Mouse (Mus musculus): ENCODE measurements at regions not wholly inside any gene's neighbourhood (a gene's known extent, or its start where the extent isn't known, plus 50 kb on each side); places are given as distances from the start of the nearest gene placed in this dataset.

- H3K4me3 ChIP-seq = no peak overlapping the region
- H3K9me3 ChIP-seq = no peaks in the 10 kb centered on the region
- no peaks in the 10 kb centered on the region for H3K4me1 ChIP-seq
- H3K4me2 ChIP-seq (replicated peaks) = no peak overlapping the region
- ATAC-seq (ENCODE audit: low FRiP score, low read depth) = no peak
- no peak overlapping the region for H3K9ac ChIP-seq
- H3K36me3 ChIP-seq = no peaks in the 10 kb centered on the region
- no peaks in the 10 kb centered on the region for H3K27me3 ChIP-seq
- H3K27ac ChIP-seq = no peak overlapping the region
- 68% methylated on average over 3 of the region's 3 CpGs for WGBS
Measured at GRCm38 (mm10) chr1:78876156-78876555, 59.6 kb downstream of the Kcne4 start.

- 81% methylated on average over 2 of the region's 2 CpGs for WGBS
- Histone ChIP-seq H3K4me1 (no peaks in the 10 kb centered on the region), H3K36me3 (no peaks in the 10 kb centered on the region), H3K27me3 (no peaks in the 10 kb centered on the region), H3K27ac (no peak overlapping the region), H3K4me2 (replicated peaks) (no peak overlapping the region), H3K9me3 (no peaks in the 10 kb centered on the region), H3K9ac (no peak overlapping the region), H3K4me3 (no peak overlapping the region)
- no peak for ATAC-seq (ENCODE audit: low FRiP score, low read depth)
Measured at GRCm38 (mm10) chr1:78879246-78879645, 62.7 kb downstream of the Kcne4 start.

GRCm38 (mm10) chr1:78882455-78882854 is 65.9 kb downstream of the Kcne4 start:
- Histone ChIP-seq H3K36me3 (no peaks in the 10 kb centered on the region), H3K27ac (no peak overlapping the region), H3K9ac (no peak overlapping the region), H3K4me2 (replicated peaks) (no peak overlapping the region), H3K4me1 (no peaks in the 10 kb centered on the region), H3K9me3 (no peaks in the 10 kb centered on the region), H3K27me3 (no peaks in the 10 kb centered on the region), H3K4me3 (no peak overlapping the region)
- no peak for ATAC-seq (ENCODE audit: low FRiP score, low read depth)
- WGBS = 79% methylated on average over 3 of the region's 3 CpGs

GRCm38 (mm10) chr1:78889241-78889640 is 72.7 kb downstream of the Kcne4 start:
- no peak overlapping the region for H3K9ac ChIP-seq
- H3K4me2 ChIP-seq (replicated peaks) = no peak overlapping the region
- no peak for ATAC-seq (ENCODE audit: low FRiP score, low read depth)
- no peaks in the 10 kb centered on the region for H3K4me1 ChIP-seq
- no peak overlapping the region for H3K4me3 ChIP-seq
- H3K27me3 ChIP-seq = no peaks in the 10 kb centered on the region
- H3K9me3 ChIP-seq = no peaks in the 10 kb centered on the region
- no peaks in the 10 kb centered on the region for H3K36me3 ChIP-seq
- H3K27ac ChIP-seq = no peak overlapping the region
- WGBS = 75% methylated on average over 9 of the region's 9 CpGs

GRCm38 (mm10) chr1:78891344-78891743 is 74.8 kb downstream of the Kcne4 start:
- Histone ChIP-seq H3K27me3 (no peaks in the 10 kb centered on the region), H3K27ac (no peak overlapping the region), H3K9me3 (no peaks in the 10 kb centered on the region), H3K4me2 (replicated peaks) (no peak overlapping the region), H3K4me1 (no peaks in the 10 kb centered on the region), H3K4me3 (no peak overlapping the region), H3K36me3 (no peaks in the 10 kb centered on the region), H3K9ac (no peak overlapping the region)
- ATAC-seq (ENCODE audit: low FRiP score, low read depth) = no peak
- WGBS = 77% methylated on average over 3 of the region's 3 CpGs

- Histone ChIP-seq H3K4me3 (no peak overlapping the region), H3K27me3 (no peaks in the 10 kb centered on the region), H3K4me1 (no peaks in the 10 kb centered on the region), H3K4me2 (replicated peaks) (no peak overlapping the region), H3K36me3 (no peaks in the 10 kb centered on the region), H3K9ac (no peak overlapping the region), H3K9me3 (no peaks in the 10 kb centered on the region), H3K27ac (no peak overlapping the region)
- ATAC-seq (ENCODE audit: low FRiP score, low read depth) = no peak
- 74% methylated on average over 4 of the region's 4 CpGs for WGBS
Measured at GRCm38 (mm10) chr1:78894301-78894700, 77.7 kb downstream of the Kcne4 start.

GRCm38 (mm10) chr1:78895112-78895511 is 78.6 kb downstream of the Kcne4 start:
- Histone ChIP-seq H3K4me1 (no peaks in the 10 kb centered on the region), H3K4me2 (replicated peaks) (no peak overlapping the region), H3K27me3 (no peaks in the 10 kb centered on the region), H3K9me3 (no peaks in the 10 kb centered on the region), H3K4me3 (no peak overlapping the region), H3K36me3 (no peaks in the 10 kb centered on the region), H3K9ac (no peak overlapping the region), H3K27ac (no peak overlapping the region)
- 84% methylated on average over 2 of the region's 2 CpGs for WGBS
- ATAC-seq (ENCODE audit: low FRiP score, low read depth) = no peak

- Histone ChIP-seq H3K27ac (no peak overlapping the region), H3K4me3 (no peak overlapping the region), H3K4me1 (peaks cover 4% of the 10 kb centered on the region), H3K27me3 (no peaks in the 10 kb centered on the region), H3K9me3 (no peaks in the 10 kb centered on the region), H3K36me3 (no peaks in the 10 kb centered on the region), H3K4me2 (replicated peaks) (no peak overlapping the region), H3K9ac (no peak overlapping the region)
- 64% methylated on average over 1 of the region's 1 CpGs for WGBS
- no peak for ATAC-seq (ENCODE audit: low FRiP score, low read depth)
Measured at GRCm38 (mm10) chr1:78907591-78907990, 91.0 kb downstream of the Kcne4 start.

GRCm38 (mm10) chr1:78907991-78908390 is 91.4 kb downstream of the Kcne4 start:
- no peak overlapping the region for H3K27ac ChIP-seq
- ATAC-seq (ENCODE audit: low FRiP score, low read depth) = peak; percentile 61; the same call in 1 of the 2 replicates
- no peaks in the 10 kb centered on the region for H3K27me3 ChIP-seq
- WGBS = 47% methylated on average over 5 of the region's 5 CpGs
- peaks cover 4% of the 10 kb centered on the region for H3K4me1 ChIP-seq
- H3K9me3 ChIP-seq = no peaks in the 10 kb centered on the region
- H3K4me2 ChIP-seq (replicated peaks) = no peak overlapping the region
- no peak overlapping the region for H3K4me3 ChIP-seq
- no peaks in the 10 kb centered on the region for H3K36me3 ChIP-seq
- H3K9ac ChIP-seq = no peak overlapping the region

GRCm38 (mm10) chr1:78913791-78914190 is 97.2 kb downstream of the Kcne4 start:
- no peaks in the 10 kb centered on the region for H3K27me3 ChIP-seq
- no peak overlapping the region for H3K27ac ChIP-seq
- no peaks in the 10 kb centered on the region for H3K36me3 ChIP-seq
- H3K4me3 ChIP-seq = no peak overlapping the region
- H3K9me3 ChIP-seq = no peaks in the 10 kb centered on the region
- no peak overlapping the region for H3K4me2 ChIP-seq (replicated peaks)
- ATAC-seq (ENCODE audit: low FRiP score, low read depth) = peak; percentile 48; the same call in 1 of the 2 replicates
- 45% methylated on average over 2 of the region's 2 CpGs for WGBS
- H3K4me1 ChIP-seq = no peaks in the 10 kb centered on the region
- no peak overlapping the region for H3K9ac ChIP-seq

- Histone ChIP-seq H3K36me3 (no peaks in the 10 kb centered on the region), H3K4me3 (no peak overlapping the region), H3K27me3 (no peaks in the 10 kb centered on the region), H3K9me3 (no peaks in the 10 kb centered on the region), H3K27ac (no peak overlapping the region), H3K9ac (no peak overlapping the region), H3K4me1 (no peaks in the 10 kb centered on the region), H3K4me2 (replicated peaks) (no peak overlapping the region)
- no peak for ATAC-seq (ENCODE audit: low FRiP score, low read depth)
- WGBS = 38% methylated on average over 1 of the region's 1 CpGs
Measured at GRCm38 (mm10) chr1:78919863-78920262, 103.3 kb downstream of the Kcne4 start.

- WGBS = 84% methylated on average over 1 of the region's 1 CpGs
Measured at GRCm38 (mm10) chr1:78929975-78930374, 113.4 kb downstream of the Kcne4 start.

GRCm38 (mm10) chr1:78939871-78940270 is 123.3 kb downstream of the Kcne4 start:
- H3K4me3 ChIP-seq = no peak overlapping the region
- H3K36me3 ChIP-seq = no peaks in the 10 kb centered on the region
- no peak overlapping the region for H3K4me2 ChIP-seq (replicated peaks)
- ATAC-seq (ENCODE audit: low FRiP score, low read depth) = peak; percentile 40; the same call in 1 of the 2 replicates
- H3K27ac ChIP-seq = no peak overlapping the region
- H3K4me1 ChIP-seq = peaks cover 10% of the 10 kb centered on the region
- no peak overlapping the region for H3K9ac ChIP-seq
- H3K27me3 ChIP-seq = no peaks in the 10 kb centered on the region
- no peaks in the 10 kb centered on the region for H3K9me3 ChIP-seq

More at GRCm38 (mm10) chr1:78929975-78930374, 113.4 kb downstream of the Kcne4 start:
- Histone ChIP-seq H3K27ac (no peak overlapping the region), H3K4me2 (replicated peaks) (no peak overlapping the region), H3K9ac (no peak overlapping the region), H3K4me1 (no peaks in the 10 kb centered on the region), H3K36me3 (no peaks in the 10 kb centered on the region), H3K9me3 (no peaks in the 10 kb centered on the region), H3K27me3 (no peaks in the 10 kb centered on the region), H3K4me3 (no peak overlapping the region)
- no peak for ATAC-seq (ENCODE audit: low FRiP score, low read depth)

Measured in limb, embryonic 13.5 days (tissue).